Mouse (Mus musculus) embryo, embryonic 9.5 days (tissue): ENCODE data around the gene Olfr1555-ps1.
A peak's percentile ranks its signal among the peaks of the same experiment; 100 is the strongest.
"Not testable (repeated sequence)": the region's sequence is repeated elsewhere in the genome, so short reads cannot be mapped to it uniquely, and the experiment has no call there.

ENCODE experiments used
- DNase-seq: peaks from one replicate; pipeline ENCODE4 v3.0.0-alpha.2; 2017; ENCODE audit errors: extremely low spot score

Olfr1555-ps1 gene

DNA sequence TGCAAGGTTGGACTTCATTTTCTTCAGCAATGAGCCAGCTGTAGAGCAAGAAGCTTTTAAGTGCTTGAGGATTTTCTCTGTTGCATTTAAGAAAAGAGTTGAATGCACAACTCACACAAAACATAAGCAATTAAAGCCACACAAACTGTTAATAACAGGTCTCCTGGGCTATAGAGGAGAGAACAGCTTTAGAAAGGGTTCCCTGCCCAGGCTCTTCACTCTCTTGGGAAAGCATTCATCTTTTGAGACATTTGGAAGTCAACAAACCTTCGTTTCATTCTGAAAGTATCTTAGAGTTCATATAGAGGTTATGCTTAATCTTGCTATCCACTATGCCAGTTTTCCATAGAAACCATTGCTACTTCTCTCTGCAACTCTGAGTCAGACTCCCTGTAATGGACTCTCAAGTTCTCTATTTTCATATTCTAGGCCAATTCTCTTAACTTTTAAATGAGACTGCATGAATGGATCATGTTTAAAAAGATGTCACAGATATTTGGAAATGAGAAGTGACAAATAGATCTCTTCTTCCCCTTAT is at the start of gene Olfr1555-ps1:
Gene Olfr1555-ps1, minus strand, starts transcription at position 51 of the 538 bp plus-strand sequence.
- not testable (repeated sequence) for DNase-seq

DNA sequence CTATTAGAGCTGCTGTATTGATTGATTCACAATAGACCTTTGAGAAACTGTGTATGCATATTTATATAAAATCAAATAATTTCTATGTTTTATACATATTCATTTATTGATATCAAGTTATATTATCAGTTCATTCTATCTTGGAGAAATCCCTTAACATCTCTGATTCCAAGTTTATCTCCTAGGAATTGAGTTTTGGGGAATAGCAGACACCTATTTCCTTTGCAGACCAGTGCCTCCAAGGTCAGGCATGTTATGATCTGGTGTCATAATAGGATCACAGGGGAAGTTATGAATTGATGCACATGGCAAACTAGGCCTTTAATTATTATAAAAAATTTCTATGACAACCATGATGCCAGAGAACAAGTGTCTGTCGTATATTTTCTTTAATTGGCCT is 30.4 kb upstream of the Olfr1555-ps1 start, which contains the start of gene Olfr1431:
Gene Olfr1431, plus strand, starts transcription at position 301 of the 400 bp plus-strand sequence.
- DNase-seq = no peak

DNA sequence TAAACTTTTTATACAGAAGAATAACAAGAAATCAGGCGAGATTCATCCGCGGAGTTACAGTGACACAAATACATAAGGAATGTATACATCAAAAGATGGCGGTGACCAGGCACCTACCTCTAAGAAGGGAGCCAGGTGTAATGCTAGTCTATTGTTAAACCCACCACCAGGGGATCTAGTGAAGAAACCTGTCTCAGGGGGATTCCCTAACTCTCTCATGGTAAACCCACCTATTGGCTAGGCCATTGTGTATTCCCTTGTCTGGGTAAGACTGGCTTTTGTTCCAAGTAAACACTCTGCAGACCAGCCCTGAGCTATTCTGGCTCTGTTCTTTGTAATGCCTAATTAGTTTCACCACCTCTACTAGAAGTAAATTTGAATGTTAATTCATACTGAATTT is 29.2 kb upstream of the Olfr1555-ps1 start:
- not testable (repeated sequence) for DNase-seq

DNA sequence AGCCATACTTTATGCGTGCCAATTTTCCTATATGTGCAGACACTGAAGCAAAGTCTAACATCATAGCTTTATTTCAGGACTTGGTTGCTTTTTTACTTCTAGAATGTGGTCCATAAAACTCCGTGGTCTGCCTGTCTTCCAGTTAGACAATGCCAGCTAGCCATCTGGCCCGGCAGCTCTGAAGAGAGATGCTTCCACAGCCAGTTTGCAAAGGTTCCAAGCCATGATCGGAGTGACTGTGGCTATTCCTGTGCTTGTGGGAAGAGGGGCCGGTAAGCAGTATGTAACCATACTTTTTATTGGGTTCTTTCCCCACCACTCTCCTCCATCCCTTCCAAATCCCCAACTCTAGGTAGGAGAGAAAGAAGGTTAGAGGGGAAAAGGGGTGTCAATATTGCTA is 5.5 kb upstream of the Olfr1555-ps1 start:
- not testable (repeated sequence) for DNase-seq

DNA sequence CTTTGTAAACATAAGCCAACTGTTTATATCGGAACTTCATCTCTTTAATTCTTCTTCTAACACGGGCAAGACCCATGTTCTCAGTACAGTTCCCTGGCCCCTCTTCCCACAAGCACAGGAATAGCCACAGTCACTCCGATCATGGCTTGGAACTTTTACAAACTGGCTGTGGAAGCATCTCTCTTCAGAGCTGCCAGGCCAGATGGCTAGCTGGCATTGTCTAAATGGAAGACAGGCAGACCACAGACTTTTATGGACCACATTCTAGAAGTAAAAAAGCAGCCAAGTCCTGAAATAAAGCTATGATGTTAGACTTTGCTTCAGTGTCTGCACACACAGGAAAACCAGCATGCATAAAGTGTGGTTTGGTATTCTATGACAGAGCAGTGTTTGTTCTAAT is 24.5 kb downstream of the Olfr1555-ps1 start:
- DNase-seq = no peak

DNA sequence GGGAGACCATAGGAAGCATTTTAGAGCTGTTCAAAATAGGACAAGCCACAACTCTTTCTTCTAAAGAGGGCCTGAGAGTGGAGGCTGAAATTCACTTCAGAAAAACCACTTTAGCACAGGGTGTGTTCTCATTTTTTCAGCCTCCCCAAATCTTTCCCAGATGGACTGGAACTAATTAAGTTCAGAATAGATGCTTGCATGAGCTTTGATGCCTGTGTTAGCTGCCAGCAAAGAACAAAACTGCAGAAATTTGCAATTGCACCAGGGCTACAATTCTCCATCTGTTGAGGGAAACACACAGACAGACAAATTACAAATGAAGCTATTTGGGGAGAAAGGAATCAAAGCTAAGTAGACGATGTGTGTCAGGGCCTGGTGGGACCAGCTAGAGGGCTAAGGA is 26.6 kb downstream of the Olfr1555-ps1 start:
- DNase-seq = no peak

DNA sequence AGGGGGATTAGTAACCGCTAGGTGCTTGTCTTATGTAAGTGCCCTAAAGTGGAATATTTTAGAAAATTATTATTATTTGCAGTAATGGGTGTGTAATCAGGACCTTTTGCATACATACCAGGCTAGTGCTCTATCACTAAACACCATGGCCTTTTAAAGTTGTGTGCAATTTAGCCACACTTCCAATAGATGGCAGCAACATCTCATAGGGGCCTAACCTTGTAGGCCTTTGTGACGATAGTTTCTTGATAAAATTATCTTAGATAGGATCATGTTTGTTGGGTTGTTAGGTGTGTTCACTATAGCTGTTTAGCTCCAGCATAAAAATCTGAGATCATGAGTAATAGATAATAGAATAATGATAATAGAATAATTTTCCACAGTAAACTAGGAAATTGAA is 35.6 kb downstream of the Olfr1555-ps1 start:
- peak; percentile 10 for DNase-seq

DNA sequence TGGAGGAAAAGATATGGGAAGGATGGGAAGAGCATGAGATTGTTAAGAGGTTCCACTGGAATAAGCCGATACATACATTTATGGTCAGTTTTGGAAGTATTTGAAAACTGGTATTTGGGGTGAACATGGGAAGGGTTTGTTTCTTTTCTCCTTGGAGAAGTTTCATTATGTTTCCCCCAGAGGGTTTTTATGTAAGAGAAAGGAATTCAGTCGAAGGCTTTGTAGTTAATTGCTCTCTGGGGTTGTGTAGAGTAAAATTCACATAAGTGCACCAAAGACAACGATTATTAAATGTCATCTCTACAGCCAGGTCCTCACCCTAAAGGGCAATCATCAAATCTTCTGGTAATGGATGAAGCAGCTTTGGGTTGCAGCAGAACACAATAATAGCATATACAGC is 46.8 kb downstream of the Olfr1555-ps1 start, which contains the start of gene Olfr76:
Gene Olfr76, minus strand, starts transcription at position 101 of the 400 bp plus-strand sequence.
- no peak for DNase-seq

DNA sequence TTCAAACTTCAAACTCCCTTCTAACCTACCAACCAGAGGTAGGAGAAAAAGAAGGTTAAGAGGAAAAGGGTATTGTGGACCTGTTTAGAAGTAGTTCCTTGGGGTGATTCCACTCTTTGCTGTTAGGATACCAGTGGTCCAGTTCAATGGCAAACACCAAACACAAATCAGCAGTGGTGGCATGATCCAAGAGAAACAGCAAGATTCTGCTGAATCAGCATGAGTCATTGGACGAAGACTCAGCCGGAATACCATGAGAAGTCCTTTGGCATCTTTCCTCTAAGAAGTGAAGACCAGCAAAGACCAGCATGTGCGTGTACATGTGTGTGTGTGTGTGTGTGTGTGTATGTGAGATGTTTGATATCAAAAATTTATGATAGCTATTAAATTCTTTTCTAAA is 53.4 kb downstream of the Olfr1555-ps1 start:
- DNase-seq = no peak

DNA sequence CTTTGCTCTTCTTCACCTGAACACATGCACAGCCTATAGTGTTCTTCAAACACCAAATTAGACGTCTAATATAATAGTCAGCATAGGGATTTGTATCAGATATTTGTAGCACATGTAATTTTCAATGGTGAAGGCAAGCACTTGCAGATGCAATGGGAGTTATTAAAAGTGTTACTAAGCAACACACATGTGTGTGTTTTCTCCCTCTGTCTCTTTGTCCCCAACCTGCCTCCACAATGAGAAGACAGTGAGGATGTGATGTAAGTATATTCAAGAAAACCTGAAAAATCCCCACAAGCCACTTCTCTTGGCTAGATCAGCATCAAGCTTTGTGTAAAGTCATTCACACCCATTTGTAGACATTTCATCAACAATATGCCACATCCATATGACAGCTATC is 54.1 kb downstream of the Olfr1555-ps1 start, which contains the start of gene Olfr1428:
Gene Olfr1428, minus strand, starts transcription at position 101 of the 400 bp plus-strand sequence.
- no peak for DNase-seq
